Mouse (Mus musculus) CH12.LX (cell line): ENCODE measurements around the gene Clic4. TPM values are rescaled to one million over a fixed set of nuclear protein-coding genes. Genes with fewer than 3 reads are reported as not detected.

Source experiments
- DNase-seq: peaks from one replicate; pipeline ENCODE4 v3.0.0-alpha.2; 2013; ENCODE audit errors: extremely low read depth
- H3K27ac ChIP-seq: 2 replicates; pipeline ENCODE4 v1.5.1; 2012; ENCODE audit warnings: low read depth, mild to moderate bottlenecking, control low read depth, moderate library complexity; ENCODE audit not compliant: insufficient read depth
- H3K27me3 ChIP-seq: replicated peaks from 2 replicates; pipeline ENCODE3; 2012; ENCODE audit warnings: inconsistent platforms
- H3K36me3 ChIP-seq, 2 experiments: replicated peaks in 1 of 2; 2 replicates each; pipeline versions ENCODE3 to v1.6.1; 2012; ENCODE audit warnings: inconsistent platforms in 1 of 2, low read length in 1 of 2, mild to moderate bottlenecking in 1 of 2, mixed read lengths in 1 of 2, moderate library complexity in 1 of 2; ENCODE audit not compliant: control insufficient read depth in 1 of 2, insufficient read depth in 1 of 2
- H3K4me1 ChIP-seq, 2 experiments: 2 replicates each; pipeline ENCODE4 v1.6.1; 2012; ENCODE audit warnings: inconsistent platforms in 1 of 2, moderate library complexity in 1 of 2; ENCODE audit not compliant: insufficient read depth in 2 of 2, control insufficient read depth in 1 of 2
- H3K4me2 ChIP-seq: 2 replicates; pipeline ENCODE4 v1.6.1; 2012; ENCODE audit warnings: low read depth, mild to moderate bottlenecking, control low read depth; ENCODE audit not compliant: poor library complexity, insufficient read depth, severe bottlenecking
- H3K4me3 ChIP-seq, 3 experiments: fragments of 150-350 bp in 1 of 3; sonication (generic) in 1 of 3; replicated peaks in 1 of 3; 2 replicates each; pipeline versions ENCODE3 to v1.5.1; 2011 to 2012; ENCODE audit warnings: low read depth in 2 of 3, low read length in 2 of 3, mild to moderate bottlenecking in 2 of 3, moderate library complexity in 2 of 3, control low read depth in 1 of 3, improper control_type of control experiment in 1 of 3, inconsistent platforms in 1 of 3, mixed read lengths in 1 of 3; ENCODE audit not compliant: poor library complexity in 1 of 3
- H3K79me2 ChIP-seq: replicated peaks from 2 replicates; pipeline ENCODE4 v1.6.1; 2012; ENCODE audit warnings: mild to moderate bottlenecking, moderate library complexity; ENCODE audit not compliant: control insufficient read depth, poor library complexity, insufficient read depth, severe bottlenecking; ENCODE audit errors: extremely low read depth
- H3K9ac ChIP-seq: 2 replicates; pipeline ENCODE4 v1.6.1; 2012; ENCODE audit warnings: low read depth, mild to moderate bottlenecking, control low read depth, moderate library complexity; ENCODE audit not compliant: insufficient read depth
- H3K9me3 ChIP-seq: replicated peaks from 2 replicates; pipeline ENCODE3; 2012; ENCODE audit warnings: low read length, inconsistent platforms, mixed read lengths
- BHLHE40 ChIP-seq: IDR thresholded peaks from 2 replicates; pipeline ENCODE4 v1.6.1; 2011; ENCODE audit warnings: mild to moderate bottlenecking, low read depth, low read length, improper control_type of control experiment
- CHD2 ChIP-seq: IDR thresholded peaks from 2 replicates; pipeline ENCODE4 v1.6.1; 2011; ENCODE audit warnings: low read length, improper control_type of control experiment
- CTCF ChIP-seq, 2 experiments: IDR thresholded peaks in 1 of 2; conservative IDR thresholded peaks in 1 of 2; 2 replicates each; pipeline ENCODE4 v1.5.1; 2011 to 2012; ENCODE audit warnings: low read depth in 2 of 2, low read length in 2 of 2, improper control_type of control experiment in 1 of 2, inconsistent platforms in 1 of 2, mild to moderate bottlenecking in 1 of 2, moderate library complexity in 1 of 2
- ELF1 ChIP-seq: IDR thresholded peaks from 2 replicates; pipeline ENCODE4 v1.6.1; 2014; ENCODE audit warnings: low read depth, mild to moderate bottlenecking, inconsistent platforms, low read length, improper control_type of control experiment
- ETS1 ChIP-seq: conservative IDR thresholded peaks from 2 replicates; pipeline ENCODE4 v1.6.1; 2012; ENCODE audit warnings: low read depth, mild to moderate bottlenecking, inconsistent platforms, low read length, improper control_type of control experiment, moderate library complexity
- HCFC1 ChIP-seq: IDR thresholded peaks from 2 replicates; pipeline ENCODE4 v1.6.1; 2012; ENCODE audit warnings: low read depth, mild to moderate bottlenecking, inconsistent platforms, low read length, improper control_type of control experiment
- JUN ChIP-seq: IDR thresholded peaks from 2 replicates; pipeline ENCODE4 v1.6.1; 2011; ENCODE audit warnings: low read depth, mild to moderate bottlenecking, low read length, improper control_type of control experiment, moderate library complexity; ENCODE audit not compliant: insufficient read depth
- KAT2A ChIP-seq: IDR thresholded peaks from 2 replicates; pipeline ENCODE4 v1.6.1; 2012; ENCODE audit warnings: low read length, improper control_type of control experiment, inconsistent platforms; ENCODE audit not compliant: insufficient replicate concordance
- MAFK ChIP-seq: IDR thresholded peaks from 2 replicates; pipeline ENCODE4 v1.6.1; 2011; ENCODE audit warnings: low read length, improper control_type of control experiment; ENCODE audit not compliant: insufficient replicate concordance
- MAZ ChIP-seq: IDR thresholded peaks from 2 replicates; pipeline ENCODE4 v1.6.1; 2012; ENCODE audit warnings: low read depth, mild to moderate bottlenecking, inconsistent platforms, low read length, improper control_type of control experiment, moderate library complexity
- MEF2A ChIP-seq: IDR thresholded peaks from 2 replicates; pipeline ENCODE4 v1.6.1; 2014; ENCODE audit warnings: low read depth, mild to moderate bottlenecking, inconsistent platforms, low read length, improper control_type of control experiment, borderline replicate concordance
- MYC ChIP-seq: IDR thresholded peaks from 2 replicates; pipeline ENCODE4 v1.6.1; 2011; ENCODE audit warnings: low read depth, mild to moderate bottlenecking, improper control_type of control experiment, low read length
- NELFE ChIP-seq: IDR thresholded peaks from 2 replicates; pipeline ENCODE4 v1.6.1; 2011; ENCODE audit warnings: low read depth, low read length, improper control_type of control experiment
- POLR2A ChIP-seq: IDR thresholded peaks from 2 replicates; pipeline ENCODE4 v1.6.1; 2011; ENCODE audit warnings: low read depth, mild to moderate bottlenecking, improper control_type of control experiment, low read length
- POLR2AphosphoS2 ChIP-seq: IDR thresholded peaks from 2 replicates; pipeline ENCODE4 v1.6.1; 2011; ENCODE audit warnings: low read depth, low read length, improper control_type of control experiment
- RAD21 ChIP-seq: IDR thresholded peaks from 2 replicates; pipeline ENCODE4 v1.6.1; 2011; ENCODE audit warnings: low read depth, mild to moderate bottlenecking, low read length, improper control_type of control experiment, moderate library complexity
- RCOR1 ChIP-seq: conservative IDR thresholded peaks from 2 replicates; pipeline ENCODE4 v1.6.1; 2012; ENCODE audit warnings: low read depth, mild to moderate bottlenecking, inconsistent platforms, low read length, improper control_type of control experiment
- SIN3A ChIP-seq: IDR thresholded peaks from 2 replicates; pipeline ENCODE4 v1.6.1; 2012; ENCODE audit warnings: low read length, improper control_type of control experiment, inconsistent platforms
- SMC3 ChIP-seq: IDR thresholded peaks from 2 replicates; pipeline ENCODE4 v1.6.1; 2011; ENCODE audit warnings: low read depth, low read length, improper control_type of control experiment
- UBTF ChIP-seq: IDR thresholded peaks from 2 replicates; pipeline ENCODE4 v1.6.1; 2012; ENCODE audit warnings: low read depth, mild to moderate bottlenecking, inconsistent platforms, low read length, improper control_type of control experiment, moderate library complexity
- USF1 ChIP-seq: IDR thresholded peaks from 2 replicates; pipeline ENCODE4 v1.6.1; 2014; ENCODE audit warnings: low read depth, mild to moderate bottlenecking, inconsistent platforms, low read length, improper control_type of control experiment
- USF2 ChIP-seq: conservative IDR thresholded peaks from 2 replicates; pipeline ENCODE4 v1.6.1; 2011; ENCODE audit warnings: low read depth, low read length, improper control_type of control experiment
- ZMIZ1 ChIP-seq: IDR thresholded peaks from 2 replicates; pipeline ENCODE4 v1.6.1; 2012; ENCODE audit warnings: low read depth, mild to moderate bottlenecking, inconsistent platforms, low read length, improper control_type of control experiment
- dilution Hi-C: fragments of 300-500 bp; cut with MboI; formaldehyde crosslinking; loops from 2 replicates; pipeline ENCODE4 v1.14.3; 2020; ENCODE audit warnings: low sequenced_read_pairs; ENCODE audit not compliant: extremely low pct_unique_long_range_greater_than_20kb, extremely low pct_ligation_motif_present
- in situ Hi-C: fragments of 300-500 bp; cut with MboI; formaldehyde crosslinking; loops from 3 replicates; pipeline ENCODE4 v1.14.3; 2019; ENCODE audit warnings: low sequenced_read_pairs, low pct_ligation_motif_present, low pct_unique_long_range_greater_than_20kb, mixed read lengths
- polyA plus RNA-seq: library from polyadenylated mRNA; unstranded; fragments of >175 nt; gene quantifications from 2 replicates; pipeline ENCODE4 v1.2.1, GENCODE M21; 2012; ENCODE audit warnings: low read depth; ENCODE audit not compliant: insufficient read length
- total RNA-seq, 2 experiments: library from RNA; depleted of rRNA; stranded (reverse); fragments of 300-350 nt in 1 of 2; fragments of >200 nt in 1 of 2; gene quantifications; 2 replicates each; pipeline ENCODE4 v1.2.3; 2012 to 2014

Clic4 gene
- total and polyA plus RNA-seq, 3 experiments: 154 to 214 (median 199) TPM

DNA sequence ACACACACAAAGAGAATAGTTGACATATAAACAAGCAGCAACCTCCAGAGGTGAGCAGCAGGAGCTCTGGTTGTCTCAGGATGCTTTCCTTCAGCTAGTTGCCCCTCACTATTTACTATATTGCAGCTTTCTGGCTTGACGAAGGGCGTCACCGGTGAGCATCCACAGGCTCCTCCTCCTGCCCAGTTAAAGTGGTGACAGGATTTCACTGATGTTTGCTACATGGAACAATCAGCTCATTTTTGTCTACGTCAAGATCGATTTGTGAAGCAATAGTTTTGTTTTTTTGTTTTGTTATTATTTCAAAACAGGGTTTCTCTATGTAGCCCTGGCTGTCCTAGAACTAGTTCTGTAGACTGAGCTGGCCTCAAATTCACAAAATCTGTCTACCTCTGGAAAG lies 41.1 kb downstream of the Clic4 start:
- H3K9me3 ChIP-seq: no peaks in the 10 kb centered on the region
- TF ChIP-seq SMC3: no peak
- TF ChIP-seq BHLHE40: no peak
- TF ChIP-seq HCFC1: no peak
- TF ChIP-seq ELF1: no peak
- no peak for TF ChIP-seq MAFK
- no peak for TF ChIP-seq USF1
- no peak for TF ChIP-seq CHD2
- TF ChIP-seq MEF2A: no peak
- TF ChIP-seq JUN: no peak
- no peak for TF ChIP-seq RAD21
- no peak for TF ChIP-seq POLR2AphosphoS2
- no peak for TF ChIP-seq MAZ
- no peak for TF ChIP-seq MYC
- TF ChIP-seq ETS1: no peak
- TF ChIP-seq NELFE: no peak
- TF ChIP-seq KAT2A: no peak
- TF ChIP-seq ZMIZ1: no peak
- TF ChIP-seq USF2: no peak
- H3K4me3 ChIP-seq: no peak overlapping the region
- H3K9ac ChIP-seq: no peak overlapping the region
- dilution Hi-C loops: no loop called here
- peaks cover 34 to 60% of the 10 kb centered on the region in 2 experiments for H3K36me3 ChIP-seq
- peaks cover 94% of the 10 kb centered on the region for H3K79me2 ChIP-seq
- H3K4me1 ChIP-seq: peaks cover 17 to 83% of the 10 kb centered on the region in 2 experiments
- H3K27ac ChIP-seq: no peak overlapping the region
- H3K27me3 ChIP-seq: no peaks in the 10 kb centered on the region
- no peak overlapping the region for H3K4me2 ChIP-seq
- DNase-seq: no peak
- in situ Hi-C loops: no loop called here

DNA sequence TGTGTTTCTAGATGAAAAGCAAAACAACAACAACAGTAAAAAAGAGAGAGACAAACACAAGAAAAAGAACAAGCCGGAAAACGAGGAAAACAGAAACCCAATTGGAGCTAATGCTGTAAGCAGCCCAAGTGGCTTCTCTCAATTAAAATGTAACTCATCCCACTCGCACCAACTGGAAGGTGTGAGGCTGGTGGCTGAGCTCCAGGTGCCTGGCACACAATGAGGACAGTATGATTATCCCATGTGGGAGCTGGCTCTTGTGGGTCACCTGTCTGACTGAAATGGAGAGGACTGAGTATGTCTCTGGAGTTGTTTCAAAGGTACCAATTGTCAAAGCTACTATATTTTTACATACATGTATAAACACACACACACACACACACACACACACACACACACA lies 41.5 kb downstream of the Clic4 start:
- DNase-seq: no peak
- dilution Hi-C loops: no loop called here
- Histone ChIP-seq H3K9me3 (no peaks in the 10 kb centered on the region), H3K27me3 (no peaks in the 10 kb centered on the region), H3K4me1 (peaks cover 16 to 83% of the 10 kb centered on the region in 2 experiments), H3K4me3 (no peak overlapping the region), H3K79me2 (peaks cover 91% of the 10 kb centered on the region)
- TF ChIP-seq NELFE: no peak
- no peak for TF ChIP-seq SIN3A
- TF ChIP-seq POLR2A: no peak
- TF ChIP-seq POLR2AphosphoS2: no peak
- TF ChIP-seq UBTF: no peak
- TF ChIP-seq RCOR1: no peak
- no peak for TF ChIP-seq ELF1
- no peak for TF ChIP-seq CTCF (conservative IDR thresholded peaks at IDR 0.05 in 1 of 2, IDR thresholded peaks at IDR 0.05 in 1 of 2; ENCODE audit: low read depth in 2 of 2, low read length in 2 of 2)
- TF ChIP-seq, all 38 proteins: peak for 0
- H3K4me2 ChIP-seq: no peak overlapping the region
- H3K27ac ChIP-seq: no peak overlapping the region
- H3K36me3 ChIP-seq: peaks cover 33 to 56% of the 10 kb centered on the region in 2 experiments
- no peak overlapping the region for H3K9ac ChIP-seq
- in situ Hi-C loops: no loop called here
